Mouse (Mus musculus) intestine, embryonic 14.5 days (tissue): ENCODE results near the gene Cacna2d3. TPM values are rescaled to one million over a fixed set of nuclear protein-coding genes. Genes with fewer than 3 reads are reported as not detected.

Experiments used
- ATAC-seq: fragments of 200-750 bp; cut with Nextera tagmentation; replicated peaks from 2 replicates; pipeline ENCODE4 v1.8.0; 2017; ENCODE audit warnings: low read depth, moderate number of reproducible peaks, moderate TSS enrichment, moderate library complexity; ENCODE audit not compliant: low FRiP score, low TSS enrichment
- DNase-seq: peaks from one replicate; pipeline ENCODE4 v3.0.0-alpha.2; 2018; ENCODE audit warnings: low spot score
- H3K27ac ChIP-seq: fragments of 300-500 bp; sonication (generic); 2 replicates; pipeline ENCODE4 v1.5.1; 2014; ENCODE audit warnings: low read depth, mild to moderate bottlenecking, control low read depth
- H3K27me3 ChIP-seq: fragments of 300-500 bp; sonication (generic); replicated peaks from 2 replicates; pipeline ENCODE4 v1.6.1; 2014; ENCODE audit warnings: low read length, control low read depth; ENCODE audit not compliant: control insufficient read depth, insufficient read depth
- H3K36me3 ChIP-seq: fragments of 300-500 bp; sonication (generic); 2 replicates; pipeline ENCODE4 v1.6.1; 2014; ENCODE audit warnings: low read length, control low read depth; ENCODE audit not compliant: control insufficient read depth, insufficient read depth
- H3K4me1 ChIP-seq: fragments of 300-500 bp; sonication (generic); replicated peaks from 2 replicates; pipeline ENCODE4 v1.6.1; 2014; ENCODE audit warnings: low read length, control low read depth, mixed read lengths; ENCODE audit not compliant: control insufficient read depth, insufficient read depth
- H3K4me2 ChIP-seq: fragments of 300-500 bp; sonication (generic); 2 replicates; pipeline ENCODE4 v1.6.1; 2014; ENCODE audit warnings: low read length
- H3K4me3 ChIP-seq: fragments of 300-500 bp; sonication (generic); 2 replicates; pipeline ENCODE4 v1.5.1; 2014; ENCODE audit warnings: low read depth, low read length, control low read depth, mixed read lengths
- H3K9ac ChIP-seq: fragments of 300-500 bp; sonication (generic); 2 replicates; pipeline ENCODE4 v1.6.1; 2014; ENCODE audit warnings: mild to moderate bottlenecking, low read length
- H3K9me3 ChIP-seq: fragments of 300-500 bp; sonication (generic); 2 replicates; pipeline ENCODE4 v1.6.1; 2016; ENCODE audit warnings: low read length, control low read depth; ENCODE audit not compliant: control insufficient read depth
- WGBS: fragments of 180-500 bp; shearing (Covaris S2); extraction: QIAGEN DNeasy Blood & Tissue Kit; methylation state at CpG from one replicate; pipeline ENCODE4 v1.1.7; 2014; 5-methylcytosine and 5-hydroxymethylcytosine counted together
- polyA plus RNA-seq: library from polyadenylated mRNA; unstranded; fragments of >200 nt; fragmentation: Nextera tagmentation; extraction: Ambion mirVana; gene quantifications from 2 replicates; pipeline ENCODE4 v1.2.1, GENCODE M21; 2014

Cacna2d3 gene
- polyA plus RNA-seq, 1 experiment from 2014 or later = 2.2 TPM

DNA sequence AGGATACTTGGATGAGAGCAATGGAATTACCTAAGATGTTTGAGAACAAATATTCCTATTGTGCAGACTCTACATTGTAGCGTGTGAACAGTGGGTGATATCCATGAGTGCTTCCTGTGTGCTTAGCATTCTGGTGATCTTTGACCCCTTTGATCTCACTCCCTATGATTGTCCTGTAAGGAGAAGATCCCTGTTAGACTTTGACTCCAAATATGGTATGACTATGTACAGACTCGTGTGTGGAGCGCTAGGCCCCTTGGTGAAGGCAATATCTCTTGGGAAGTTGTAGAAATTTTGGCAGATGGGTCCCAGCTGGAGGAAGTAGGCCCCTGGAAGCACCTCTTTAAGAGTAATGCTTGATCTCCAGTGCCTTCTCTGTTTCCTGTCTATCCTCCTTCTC, 829.1 kb downstream of the Cacna2d3 start:
- Histone ChIP-seq H3K4me3 (no peak overlapping the region), H3K36me3 (no peaks in the 10 kb centered on the region), H3K27me3 (no peaks in the 10 kb centered on the region), H3K9me3 (no peaks in the 10 kb centered on the region), H3K4me1 (0 out of 2 replicates have a peak, but pooled peaks cover 5% of the 10 kb centered on the region), H3K4me2 (no peak overlapping the region), H3K27ac (0 out of 2 replicates have a peak overlapping the region, but pooled peaks have one; percentile 22), H3K9ac (no peak overlapping the region)
- ATAC-seq (no peak; the same call in 1 of the 2 replicates), DNase-seq (no peak)
- 30% methylated on average over 3 of the region's 3 CpGs for WGBS

DNA sequence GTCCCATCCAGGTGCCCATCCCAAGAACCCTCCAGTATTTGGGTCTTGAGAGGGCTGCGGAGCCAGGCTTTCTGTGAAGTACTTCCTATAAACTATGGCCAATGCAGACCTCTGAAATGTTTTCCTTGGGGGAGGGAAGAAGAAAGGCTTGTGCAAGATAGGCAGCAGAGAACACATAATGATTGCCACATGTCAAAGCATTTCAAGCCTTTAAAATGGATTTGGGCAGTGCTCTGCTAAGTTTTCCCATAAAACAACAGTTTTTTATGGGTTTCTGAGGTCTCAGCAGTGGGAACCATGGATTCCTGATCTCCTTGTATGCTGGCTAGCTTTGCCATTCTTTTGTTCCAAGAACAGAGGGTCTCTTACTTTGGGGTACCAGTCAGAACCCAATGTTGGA, 834.3 kb downstream of the Cacna2d3 start:
- DNase-seq (no peak), ATAC-seq (no peak)
- no peaks in the 10 kb centered on the region for H3K36me3 ChIP-seq
- no peaks in the 10 kb centered on the region for H3K9me3 ChIP-seq
- no peaks in the 10 kb centered on the region for H3K4me1 ChIP-seq
- no peak overlapping the region for H3K9ac ChIP-seq
- H3K4me2 ChIP-seq = no peak overlapping the region
- no peak overlapping the region for H3K27ac ChIP-seq
- WGBS = 95% methylated on average over 1 of the region's 1 CpGs
- H3K27me3 ChIP-seq = no peaks in the 10 kb centered on the region
- no peak overlapping the region for H3K4me3 ChIP-seq

DNA sequence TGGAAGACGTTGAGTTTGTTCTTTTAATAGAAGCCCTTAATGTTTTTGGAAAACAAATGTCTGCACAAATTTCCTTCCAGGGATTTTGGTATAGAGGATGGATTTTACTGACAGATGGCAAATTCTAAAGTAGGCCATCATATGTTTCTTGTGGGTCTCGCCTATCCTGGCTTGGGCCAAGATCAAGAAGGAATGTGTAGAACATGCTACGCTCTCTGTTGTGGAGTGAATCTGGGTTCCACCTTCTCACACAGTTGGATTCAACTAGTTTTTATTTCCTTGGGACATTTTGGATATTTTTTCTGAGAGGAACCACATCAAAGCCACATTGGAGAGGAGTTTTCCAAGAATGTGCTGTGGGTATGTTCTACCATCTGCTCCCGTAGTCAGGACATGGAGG, 835.0 kb downstream of the Cacna2d3 start:
- no peak for ATAC-seq
- Histone ChIP-seq H3K9me3 (no peaks in the 10 kb centered on the region), H3K4me1 (no peaks in the 10 kb centered on the region), H3K9ac (no peak overlapping the region), H3K4me2 (no peak overlapping the region), H3K27ac (no peak overlapping the region), H3K27me3 (no peaks in the 10 kb centered on the region), H3K36me3 (no peaks in the 10 kb centered on the region), H3K4me3 (no peak overlapping the region)
- WGBS = 93% methylated on average over 4 of the region's 4 CpGs
- DNase-seq = no peak

DNA sequence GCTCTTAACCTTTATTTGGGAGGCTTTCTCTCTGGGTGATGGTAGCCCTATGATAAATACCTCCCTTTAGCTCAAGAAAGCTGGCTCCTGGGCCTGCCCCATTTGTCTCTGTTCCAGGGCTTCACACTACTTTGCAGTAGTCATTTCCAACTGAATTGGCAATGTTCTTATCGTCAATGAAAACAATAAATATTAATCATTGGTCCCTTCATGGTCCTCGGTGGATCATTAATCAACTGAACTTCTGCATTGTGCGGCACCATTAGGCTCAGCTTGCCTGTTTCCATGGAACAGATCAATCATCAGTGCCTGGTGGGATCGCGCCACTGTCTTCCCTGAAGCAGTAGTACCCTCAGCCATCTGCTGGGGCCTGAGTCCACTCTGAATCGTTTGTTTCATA, 850.7 kb downstream of the Cacna2d3 start:
- Histone ChIP-seq H3K27ac (no peak overlapping the region), H3K9me3 (no peaks in the 10 kb centered on the region), H3K4me2 (no peak overlapping the region), H3K36me3 (no peaks in the 10 kb centered on the region), H3K4me1 (no peaks in the 10 kb centered on the region), H3K4me3 (no peak overlapping the region), H3K27me3 (no peaks in the 10 kb centered on the region), H3K9ac (no peak overlapping the region)
- ATAC-seq = no peak
- 74% methylated on average over 6 of the region's 6 CpGs for WGBS
- DNase-seq = no peak

DNA sequence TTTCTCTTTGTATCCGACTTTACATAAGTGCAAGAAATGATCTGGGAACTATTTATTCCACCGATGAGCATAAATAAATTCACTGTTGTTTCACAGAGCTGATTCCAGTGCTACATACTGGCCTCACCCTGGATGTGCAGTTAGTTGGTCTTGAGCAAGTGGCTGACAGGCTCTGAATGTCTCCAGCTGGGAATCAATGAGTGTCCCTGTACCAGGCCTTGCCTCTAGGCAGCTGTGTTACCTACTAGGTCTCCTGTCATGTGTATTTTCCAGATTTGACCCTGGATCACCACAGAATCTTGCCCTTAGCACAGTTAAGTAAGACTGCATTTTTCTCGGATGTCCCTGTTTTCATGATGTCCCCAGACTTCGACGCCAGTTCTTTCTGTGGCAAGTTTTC, 851.3 kb downstream of the Cacna2d3 start:
- H3K27ac ChIP-seq = no peak overlapping the region
- H3K9ac ChIP-seq = no peak overlapping the region
- DNase-seq = no peak
- no peak overlapping the region for H3K4me3 ChIP-seq
- 87% methylated on average over 5 of the region's 5 CpGs for WGBS
- no peak overlapping the region for H3K4me2 ChIP-seq
- no peaks in the 10 kb centered on the region for H3K9me3 ChIP-seq
- no peaks in the 10 kb centered on the region for H3K36me3 ChIP-seq
- no peaks in the 10 kb centered on the region for H3K27me3 ChIP-seq
- no peak for ATAC-seq
- no peaks in the 10 kb centered on the region for H3K4me1 ChIP-seq

DNA sequence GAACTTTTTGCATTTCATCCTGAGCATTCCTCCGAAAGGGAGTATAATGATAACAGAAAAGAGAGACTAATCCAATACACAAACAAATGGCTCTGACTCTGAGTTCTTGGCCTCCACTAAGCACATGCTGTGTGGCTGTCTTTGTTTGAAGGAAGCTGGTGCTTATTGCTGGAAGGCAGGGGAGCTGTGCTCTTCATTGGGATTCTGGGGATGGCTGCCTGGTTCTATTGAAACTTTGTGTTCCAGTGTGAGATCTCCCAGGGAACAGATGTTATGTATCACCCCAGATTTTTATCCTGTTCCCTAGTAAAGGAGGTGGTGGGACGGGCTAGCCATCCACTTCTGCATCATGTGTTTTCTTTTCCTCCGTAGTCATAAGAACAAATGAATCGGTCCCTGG, 856.7 kb downstream of the Cacna2d3 start:
- WGBS = 44% methylated on average over 4 of the region's 4 CpGs
- Histone ChIP-seq H3K4me1 (no peaks in the 10 kb centered on the region), H3K9me3 (0 out of 2 replicates have a peak, but pooled peaks cover 4% of the 10 kb centered on the region), H3K27ac (0 out of 2 replicates have a peak overlapping the region, but pooled peaks have one; percentile 38), H3K27me3 (no peaks in the 10 kb centered on the region), H3K36me3 (no peaks in the 10 kb centered on the region), H3K4me3 (no peak overlapping the region), H3K9ac (no peak overlapping the region), H3K4me2 (no peak overlapping the region)
- DNase-seq (no peak), ATAC-seq (no peak)

DNA sequence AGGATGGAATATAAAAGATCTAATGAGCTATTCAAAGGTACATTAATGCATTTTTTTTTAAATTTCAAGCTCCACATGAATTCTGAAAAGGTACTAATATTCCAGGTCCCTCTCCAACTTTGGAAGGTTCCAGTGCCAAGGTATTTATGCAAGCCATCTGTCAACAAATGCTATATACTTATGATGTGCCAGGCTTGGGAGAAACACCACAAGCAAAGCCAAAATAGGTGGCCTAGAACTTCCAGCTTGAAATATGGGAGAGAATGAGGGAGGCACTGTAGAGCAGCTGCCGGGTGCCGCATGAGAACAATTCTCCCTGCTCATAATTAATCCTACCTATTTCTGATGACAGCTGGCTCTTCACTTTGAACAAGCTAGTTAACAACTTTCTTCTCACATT, 860.5 kb downstream of the Cacna2d3 start:
- Histone ChIP-seq H3K4me1 (no peaks in the 10 kb centered on the region), H3K27ac (no peak overlapping the region), H3K36me3 (no peaks in the 10 kb centered on the region), H3K27me3 (no peaks in the 10 kb centered on the region), H3K9ac (no peak overlapping the region), H3K4me2 (no peak overlapping the region), H3K4me3 (no peak overlapping the region), H3K9me3 (0 out of 2 replicates have a peak, but pooled peaks cover 4% of the 10 kb centered on the region)
- DNase-seq = no peak
- WGBS = 95% methylated on average over 2 of the region's 2 CpGs
- no peak for ATAC-seq

Other genes starting within 250 kb of the Cacna2d3 start
- gene Selenok, start 246.4 kb upstream of the Cacna2d3 start, polyA plus RNA-seq = 193 and 199 TPM in 2 replicates